Mouse (Mus musculus) brain, embryonic 18.5 days (tissue): ENCODE measurements at regions not wholly inside any gene's neighbourhood (a gene's known extent, or its start where the extent isn't known, plus 50 kb on each side); places are given as distances from the start of the nearest gene placed in this dataset.

Experiments used
- DNase-seq: peaks from one replicate; pipeline ENCODE4 v3.0.0-alpha.2; 2012; ENCODE audit warnings: low read depth, low spot score

DNA sequence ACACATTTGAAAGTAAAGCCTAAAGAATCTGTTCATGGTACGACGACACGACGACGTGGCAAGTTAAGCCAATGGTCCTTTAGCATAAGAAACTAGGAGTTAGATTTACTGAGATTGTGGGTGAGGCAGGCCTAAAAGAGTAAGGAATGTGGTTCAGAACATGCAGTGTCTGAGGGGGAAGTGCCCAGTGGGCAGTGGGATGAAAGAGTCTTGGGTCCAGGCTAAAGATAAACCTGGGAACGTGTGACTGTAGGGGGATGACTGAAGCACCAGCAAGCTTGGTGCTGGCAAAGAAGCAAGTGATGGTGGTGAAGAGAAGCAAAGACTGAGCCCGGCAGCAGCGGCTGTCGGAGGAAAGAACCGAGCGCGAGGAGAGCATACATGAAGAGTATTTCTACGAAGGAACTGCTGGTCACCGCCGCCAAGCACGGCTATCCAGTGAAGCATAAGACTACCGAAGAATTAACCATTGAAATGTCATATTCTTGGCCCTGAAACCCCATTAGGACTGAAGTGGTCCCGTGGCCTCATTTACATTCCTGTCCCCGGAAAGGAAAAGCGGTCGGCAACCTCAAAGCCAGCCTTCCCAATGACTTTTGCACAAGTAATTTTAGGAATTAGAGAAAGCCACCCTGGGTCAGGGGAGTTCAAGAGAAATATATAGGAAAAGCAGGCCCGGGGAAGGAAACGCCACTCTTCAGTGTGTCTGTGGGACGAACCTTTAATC lies 76.2 kb upstream of the Armc2 start:
- DNase-seq: no peak

DNA sequence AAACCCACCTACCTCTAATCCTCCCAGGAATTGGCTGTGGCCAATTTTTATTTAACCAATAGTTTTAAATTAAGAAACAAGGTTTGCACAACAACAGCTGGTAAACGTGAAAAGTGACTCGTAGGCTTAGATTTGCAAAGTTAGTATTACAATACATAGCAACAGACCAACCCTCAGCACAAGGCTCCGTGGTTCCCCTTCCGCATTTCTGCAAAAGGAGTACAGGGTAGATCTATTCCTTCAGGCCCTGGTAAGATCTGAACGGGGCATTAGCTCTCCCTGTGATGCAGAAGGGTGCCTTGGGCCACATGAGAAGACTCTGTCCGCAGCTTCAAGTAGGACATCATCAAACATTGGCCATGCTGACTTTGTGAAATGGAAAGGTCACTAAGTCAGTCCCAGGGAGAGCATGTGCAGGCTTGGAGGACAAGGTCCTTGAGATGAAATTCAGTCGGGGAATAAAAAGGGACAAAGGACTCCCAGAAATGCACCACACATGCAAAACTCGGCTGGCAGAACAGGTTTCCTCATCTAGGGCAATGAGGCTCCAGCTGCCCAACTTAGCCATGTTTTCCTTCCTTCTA lies 75.0 kb upstream of the Armc2 start:
- DNase-seq: no peak

DNA sequence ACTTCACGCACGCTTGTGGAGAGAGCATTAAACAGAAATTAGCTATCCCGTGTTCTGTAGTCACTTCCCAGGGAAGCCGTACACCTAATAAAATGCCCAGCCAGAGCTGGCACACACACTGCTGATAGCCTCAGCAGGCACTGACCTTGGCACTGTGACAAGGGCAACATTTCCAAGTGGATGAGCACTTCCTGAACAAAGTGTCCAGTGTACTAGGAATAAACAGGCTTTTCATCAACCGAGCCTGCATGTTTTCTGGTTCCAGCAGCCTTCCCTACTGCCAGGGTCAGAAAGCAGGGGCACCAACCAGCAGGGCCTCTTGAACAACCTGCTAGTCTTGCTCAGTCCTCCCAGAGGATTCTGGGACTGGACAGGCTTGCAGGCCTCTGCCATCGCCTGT lies 74.3 kb upstream of the Armc2 start:
- DNase-seq: no peak

DNA sequence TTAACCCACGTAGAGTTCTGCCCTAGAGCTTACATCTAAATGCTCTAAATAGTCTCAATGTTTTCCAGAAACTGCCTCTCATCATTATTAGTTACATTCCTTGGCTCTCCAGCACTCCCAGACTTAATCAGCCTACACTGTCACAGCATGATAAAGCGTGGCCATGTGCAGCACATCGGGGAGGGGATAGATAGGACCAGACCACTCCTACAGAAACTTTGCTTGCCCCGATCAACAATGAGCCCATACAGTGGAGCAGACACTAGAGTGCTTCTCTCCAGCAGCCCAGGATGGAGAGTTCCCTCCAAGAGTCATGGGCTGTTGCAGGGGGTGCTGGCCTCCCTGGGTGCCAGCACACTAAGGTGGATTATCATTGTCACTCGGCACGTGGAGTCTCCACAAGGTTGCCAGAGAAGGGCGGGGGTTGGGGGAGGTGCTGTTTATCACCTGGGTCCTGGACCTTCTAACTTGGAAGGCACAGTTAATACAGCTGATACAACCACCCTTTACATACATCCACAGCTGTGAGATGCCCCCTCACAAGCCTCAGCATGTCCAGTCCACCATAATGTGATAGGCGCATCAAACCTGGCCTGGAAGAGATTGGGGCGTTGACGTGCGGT lies 73.4 kb upstream of the Armc2 start:
- DNase-seq: no peak

DNA sequence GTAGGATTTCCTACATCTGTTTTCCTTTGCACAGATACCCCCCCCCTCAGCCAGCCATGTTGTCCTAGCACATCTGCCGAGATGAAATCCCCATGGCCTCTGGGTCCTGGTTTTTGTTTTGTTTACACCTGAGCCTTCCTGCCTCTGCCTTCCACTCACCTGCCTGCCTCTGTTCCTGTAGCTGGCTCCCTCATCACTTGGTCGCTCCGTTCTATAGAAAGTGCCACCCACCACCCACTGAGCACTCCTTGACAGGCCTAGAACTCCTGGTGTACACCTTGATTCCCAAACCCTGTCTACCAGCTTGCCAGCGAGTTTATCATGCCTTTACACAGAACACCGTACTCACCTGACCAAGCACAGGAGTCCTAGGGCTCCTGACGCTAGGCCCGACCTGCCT lies 72.6 kb upstream of the Armc2 start:
- no peak for DNase-seq

DNA sequence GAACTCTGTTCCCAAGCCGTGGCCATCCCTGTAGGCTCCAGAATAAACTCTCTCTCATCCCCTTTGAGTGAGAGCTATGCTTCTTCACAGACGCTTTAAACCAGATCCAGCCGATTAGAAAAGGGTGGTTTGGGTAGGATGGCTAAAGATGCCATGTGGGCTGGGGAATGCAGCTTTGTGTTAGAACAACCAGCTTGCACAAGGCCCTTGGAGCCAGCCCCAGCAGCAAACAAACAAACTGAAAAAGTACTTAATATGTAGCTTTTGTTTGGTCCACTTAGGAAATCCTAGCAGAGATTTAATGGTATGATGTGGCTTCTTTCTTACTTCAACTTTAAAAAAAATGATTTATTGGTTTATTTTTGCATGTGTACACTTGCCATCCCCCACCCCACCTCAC lies 71.9 kb upstream of the Armc2 start:
- DNase-seq: no peak

DNA sequence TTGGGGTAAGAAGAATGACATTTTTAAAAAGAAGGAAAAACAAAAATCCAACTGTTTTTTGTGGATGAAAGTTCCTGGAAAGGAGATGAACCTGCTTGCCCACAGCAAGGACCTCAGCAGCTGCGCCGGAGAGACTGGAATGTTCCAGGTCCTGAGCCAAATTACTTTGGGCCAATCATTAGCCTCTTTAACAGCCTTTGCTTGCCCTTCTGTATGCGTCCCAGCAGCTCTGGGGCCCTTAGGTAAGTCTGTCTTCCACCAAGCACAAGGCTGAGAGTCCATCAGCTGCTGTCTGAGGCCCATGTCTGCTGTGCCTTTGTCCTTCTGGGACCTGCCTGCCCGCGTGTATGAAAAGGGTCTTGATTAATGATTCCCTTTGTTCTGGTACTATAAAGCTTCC lies 71.4 kb upstream of the Armc2 start:
- no peak for DNase-seq

DNA sequence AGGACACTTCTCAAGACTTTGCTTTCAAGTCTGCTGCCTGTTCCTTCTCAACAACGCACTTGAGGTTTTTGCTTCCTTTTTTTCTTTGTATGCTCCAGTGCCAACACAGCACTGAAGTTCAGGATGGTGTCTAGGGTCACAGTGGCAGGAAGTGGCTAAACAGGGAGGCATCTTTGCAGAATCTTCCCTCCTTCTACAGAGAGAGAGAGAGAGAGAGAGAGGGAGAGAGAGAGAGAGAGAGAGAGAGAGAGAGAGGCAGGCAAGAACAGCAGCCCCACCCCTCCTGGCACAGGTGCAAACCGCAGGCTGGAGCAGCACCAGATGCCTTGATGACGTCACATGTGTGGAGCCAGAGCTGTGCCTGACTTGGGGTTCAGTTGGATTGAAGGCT lies 71.0 kb upstream of the Armc2 start:
- DNase-seq: no peak

DNA sequence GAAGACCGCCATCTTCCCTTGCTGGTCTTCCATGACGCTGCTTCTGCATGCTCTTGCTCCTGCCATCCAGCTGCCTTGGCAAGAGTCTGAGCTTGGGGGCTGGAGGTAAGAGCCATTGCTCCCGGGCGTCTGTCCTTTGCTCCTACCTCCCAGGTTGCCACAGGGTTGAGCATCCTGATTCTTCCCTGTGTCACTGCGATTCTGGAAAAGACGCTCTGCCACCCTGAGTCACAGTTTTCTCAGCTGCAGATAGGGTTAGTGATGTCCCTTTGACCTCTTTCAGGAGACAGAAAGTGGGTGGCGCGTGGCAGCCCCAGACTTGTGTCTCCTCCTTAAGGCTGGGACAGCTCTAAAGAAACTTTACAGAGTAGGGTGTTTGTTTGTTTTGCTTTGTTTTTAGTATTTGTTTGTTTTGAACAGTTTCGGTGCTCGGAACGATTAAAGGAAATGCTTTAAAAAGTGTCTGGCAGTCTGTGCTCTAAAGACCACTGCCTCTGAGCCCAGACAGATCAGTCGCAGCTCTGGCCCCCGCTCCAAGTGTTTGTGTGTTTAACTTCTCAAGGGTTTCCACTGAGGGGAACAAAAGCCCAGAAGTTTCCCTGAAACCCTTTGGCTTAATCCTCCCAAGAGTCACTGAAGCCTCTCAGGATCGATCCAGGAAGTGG lies 70.5 kb upstream of the Armc2 start:
- DNase-seq: no peak

DNA sequence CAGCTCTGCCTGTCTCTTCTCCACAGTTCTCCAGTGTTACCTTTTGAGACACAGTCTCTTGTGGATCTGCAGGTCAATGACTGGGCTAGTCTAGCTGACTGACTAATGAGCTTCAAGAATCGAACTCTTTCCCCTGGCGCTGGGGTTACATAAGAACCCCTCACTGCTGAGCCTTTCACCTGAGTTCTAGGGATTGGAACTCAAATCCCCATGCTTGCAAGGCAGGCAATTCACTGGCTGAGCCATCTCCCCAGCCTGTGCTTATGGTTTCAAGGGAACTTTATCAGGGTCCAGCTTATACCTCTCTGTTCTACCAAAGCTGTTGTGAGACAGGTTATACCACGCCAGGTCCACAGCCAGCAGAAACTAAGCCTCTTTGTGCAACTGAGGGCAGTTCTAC lies 69.7 kb upstream of the Armc2 start:
- DNase-seq: no peak

DNA sequence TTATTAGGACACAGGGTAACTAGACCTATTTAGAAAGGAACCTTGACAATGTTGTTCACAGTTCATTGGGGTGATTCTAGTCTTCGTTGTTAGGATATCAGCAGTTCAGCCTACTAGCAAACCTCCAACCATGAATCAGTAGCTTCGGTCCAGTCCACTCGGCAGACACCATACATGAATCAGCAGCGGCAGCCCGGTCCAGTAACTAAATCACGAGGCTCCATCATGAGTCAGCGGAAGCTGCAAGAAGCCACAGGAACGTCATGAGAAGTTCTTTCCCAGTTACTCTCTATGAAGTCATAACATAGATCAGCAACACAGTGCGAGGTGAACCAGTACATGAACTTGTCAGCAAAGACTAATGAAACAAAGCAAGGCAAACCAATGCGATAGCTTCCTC lies 68.4 kb upstream of the Armc2 start:
- DNase-seq: no peak

DNA sequence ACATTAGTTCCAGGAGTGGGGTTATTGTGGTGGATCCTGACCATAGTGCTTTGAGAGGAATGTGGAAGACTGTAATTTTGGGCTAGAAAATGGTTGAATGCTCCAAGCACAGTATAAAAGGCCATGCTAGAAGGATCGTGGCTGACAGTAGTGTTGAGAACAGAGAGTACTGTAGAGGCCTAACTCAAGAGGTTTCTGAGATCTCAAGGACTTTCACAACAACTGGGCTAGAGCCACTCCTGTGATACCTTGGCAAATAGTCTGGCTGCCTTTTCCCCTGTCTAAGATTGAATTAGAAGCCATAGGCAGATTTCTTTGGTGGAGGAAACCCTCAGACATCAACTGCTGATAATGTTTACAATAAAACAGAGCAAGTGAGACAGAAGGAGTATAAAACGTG lies 67.1 kb upstream of the Armc2 start:
- DNase-seq: no peak

DNA sequence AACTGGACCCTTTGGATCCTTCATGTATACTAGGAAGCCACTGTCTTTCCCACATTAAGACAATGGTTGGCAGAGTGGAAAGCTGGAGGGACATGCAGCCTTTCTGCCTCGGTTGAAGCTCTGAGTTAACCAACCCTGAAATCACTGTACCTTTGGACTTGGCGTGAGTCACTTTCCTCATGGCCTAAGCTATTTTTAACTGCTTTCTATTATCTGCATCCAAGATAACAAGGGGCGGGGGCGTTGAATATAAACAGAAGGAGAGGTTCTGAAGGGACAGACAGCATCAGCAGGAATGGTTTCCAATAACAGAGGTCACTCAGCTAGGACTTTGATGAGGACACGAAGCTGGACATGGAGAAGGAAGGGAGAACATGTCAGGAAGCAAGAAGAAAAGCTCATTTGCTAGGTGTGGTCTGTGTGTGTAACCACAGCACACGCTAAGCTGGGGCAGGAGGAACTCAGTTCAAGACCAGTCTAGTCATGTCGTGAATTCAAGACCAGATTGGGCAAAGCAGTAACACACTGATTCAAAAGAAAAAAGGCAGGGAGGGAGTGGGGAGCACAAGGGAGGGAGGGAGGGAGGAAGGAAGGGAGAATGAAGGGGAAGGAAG lies 64.1 kb upstream of the Armc2 start:
- no peak for DNase-seq

DNA sequence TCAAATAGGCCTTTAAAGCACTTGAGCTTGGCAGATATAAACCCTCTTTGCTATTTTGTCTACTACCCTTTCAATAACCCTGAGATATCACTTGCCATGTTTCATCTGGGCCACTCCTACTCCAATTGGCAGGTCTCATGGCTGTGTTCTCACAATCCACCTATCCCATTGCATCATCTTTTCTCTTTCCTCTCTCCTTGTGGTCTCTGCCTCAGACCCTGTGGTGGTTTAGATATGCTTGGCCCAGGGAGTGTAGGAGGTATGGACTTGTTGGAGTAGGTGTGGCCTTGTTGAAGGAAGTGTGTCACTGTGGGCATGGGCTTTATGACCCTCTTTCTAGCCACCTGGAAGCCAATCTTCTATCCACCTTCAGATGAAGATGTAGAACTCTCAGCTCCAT lies 61.5 kb upstream of the Armc2 start:
- DNase-seq: no peak

DNA sequence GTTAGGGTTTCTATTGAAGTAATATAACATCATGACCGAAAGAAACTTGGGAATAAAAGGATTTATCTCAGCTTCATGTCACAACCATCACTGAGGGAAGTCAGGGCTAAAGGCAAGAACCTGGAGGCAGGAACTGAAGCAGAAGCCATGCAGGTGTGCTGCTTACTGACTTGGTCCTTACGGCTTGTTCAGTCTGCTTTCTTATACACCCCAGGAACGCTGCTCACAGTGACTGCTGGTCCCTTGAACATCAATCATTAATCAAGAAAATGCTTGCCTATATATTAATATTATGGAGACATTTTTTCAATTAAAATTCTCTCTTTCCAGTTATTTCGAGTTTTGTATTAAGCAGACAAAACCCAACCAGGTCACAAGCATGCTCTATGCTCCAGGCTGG lies 58.5 kb upstream of the Armc2 start:
- DNase-seq: no peak

DNA sequence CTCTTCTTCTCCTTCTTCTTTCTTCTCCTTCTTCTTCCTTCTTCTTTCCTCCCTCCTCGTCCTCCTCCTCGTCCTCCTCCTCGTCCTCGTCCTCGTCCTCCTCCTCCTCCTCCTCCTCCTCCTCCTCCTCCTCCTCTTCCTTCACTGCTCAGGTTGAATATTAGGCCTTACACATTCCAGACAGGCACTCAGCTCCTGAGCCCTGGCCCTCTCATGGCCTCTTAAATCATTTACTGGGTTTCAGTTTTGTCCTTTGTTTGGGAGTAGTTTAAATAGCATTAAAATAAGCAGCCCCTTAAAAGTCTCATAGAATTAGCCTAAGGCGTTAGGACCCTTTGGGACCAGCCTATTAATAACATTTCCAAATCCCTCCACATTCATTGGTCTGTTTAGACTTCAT lies 57.3 kb upstream of the Armc2 start:
- no peak for DNase-seq

DNA sequence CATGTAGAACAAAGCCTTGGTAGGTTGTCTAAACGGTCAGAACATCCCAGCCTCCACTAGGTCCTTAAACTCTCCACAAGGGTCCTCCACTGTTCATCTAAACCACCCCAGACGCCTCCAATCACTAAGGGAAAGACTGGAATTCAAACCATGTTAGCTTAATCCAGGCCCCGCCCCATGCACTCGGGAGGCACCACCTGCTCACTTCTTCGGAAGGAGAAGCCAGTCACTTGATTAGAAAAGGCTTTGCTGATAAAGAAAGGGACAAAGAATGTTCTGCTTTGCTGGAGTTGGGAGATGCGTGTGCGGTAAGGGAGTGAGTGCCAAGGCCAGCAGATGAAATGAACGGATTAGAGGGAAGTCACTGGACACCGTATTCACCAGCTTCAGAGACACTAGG lies 54.5 kb upstream of the Armc2 start:
- no peak for DNase-seq

DNA sequence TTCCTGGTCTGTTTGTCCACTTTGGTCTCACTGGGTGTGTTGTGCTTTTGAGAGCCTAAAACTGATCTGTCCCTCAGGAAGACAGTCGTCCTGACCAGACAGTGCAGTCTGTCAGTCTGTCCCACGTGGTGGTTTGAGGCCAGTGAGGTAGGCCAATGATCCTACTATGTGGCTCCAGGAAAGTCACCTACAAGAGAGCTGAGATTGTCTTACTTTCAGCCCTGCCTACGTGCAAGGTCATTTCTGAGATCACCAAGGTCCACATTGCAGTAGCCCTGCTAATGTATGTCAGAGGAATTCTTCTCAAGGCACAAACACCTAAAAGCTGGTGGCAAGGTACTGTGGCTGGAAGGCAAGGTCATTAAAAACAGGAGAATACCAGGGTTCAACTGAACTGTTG lies 53.9 kb upstream of the Armc2 start:
- DNase-seq: no peak

DNA sequence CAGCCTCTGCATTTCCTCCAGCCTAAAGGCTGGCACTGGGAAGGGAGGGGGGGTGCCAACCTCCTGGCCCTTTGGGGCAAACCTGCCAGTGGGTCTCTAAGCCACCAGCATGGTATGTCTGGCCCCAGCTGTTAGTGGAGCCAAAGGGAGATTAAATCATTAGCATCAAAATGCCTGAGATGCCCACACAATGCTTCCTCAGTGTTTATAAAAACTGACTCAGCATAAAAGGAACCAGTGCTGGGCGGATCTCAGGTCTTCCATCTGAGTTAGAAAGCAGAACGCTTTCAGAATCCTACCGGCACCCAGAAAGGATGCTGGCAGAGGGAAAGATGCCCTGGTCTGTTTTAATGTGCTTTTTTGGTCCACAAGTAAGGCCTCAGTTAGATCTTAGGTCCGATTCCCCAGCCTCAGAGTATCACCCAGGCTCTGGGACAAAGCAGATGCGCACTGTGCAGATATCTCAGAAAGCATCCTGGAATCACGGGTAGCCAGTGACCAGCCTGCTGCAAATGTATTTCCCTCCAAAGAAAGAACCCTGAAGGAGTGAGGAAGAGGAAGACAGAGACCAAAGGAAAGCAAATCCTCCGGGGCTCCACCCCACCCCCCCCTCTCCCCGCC lies 53.3 kb upstream of the Armc2 start:
- no peak for DNase-seq

DNA sequence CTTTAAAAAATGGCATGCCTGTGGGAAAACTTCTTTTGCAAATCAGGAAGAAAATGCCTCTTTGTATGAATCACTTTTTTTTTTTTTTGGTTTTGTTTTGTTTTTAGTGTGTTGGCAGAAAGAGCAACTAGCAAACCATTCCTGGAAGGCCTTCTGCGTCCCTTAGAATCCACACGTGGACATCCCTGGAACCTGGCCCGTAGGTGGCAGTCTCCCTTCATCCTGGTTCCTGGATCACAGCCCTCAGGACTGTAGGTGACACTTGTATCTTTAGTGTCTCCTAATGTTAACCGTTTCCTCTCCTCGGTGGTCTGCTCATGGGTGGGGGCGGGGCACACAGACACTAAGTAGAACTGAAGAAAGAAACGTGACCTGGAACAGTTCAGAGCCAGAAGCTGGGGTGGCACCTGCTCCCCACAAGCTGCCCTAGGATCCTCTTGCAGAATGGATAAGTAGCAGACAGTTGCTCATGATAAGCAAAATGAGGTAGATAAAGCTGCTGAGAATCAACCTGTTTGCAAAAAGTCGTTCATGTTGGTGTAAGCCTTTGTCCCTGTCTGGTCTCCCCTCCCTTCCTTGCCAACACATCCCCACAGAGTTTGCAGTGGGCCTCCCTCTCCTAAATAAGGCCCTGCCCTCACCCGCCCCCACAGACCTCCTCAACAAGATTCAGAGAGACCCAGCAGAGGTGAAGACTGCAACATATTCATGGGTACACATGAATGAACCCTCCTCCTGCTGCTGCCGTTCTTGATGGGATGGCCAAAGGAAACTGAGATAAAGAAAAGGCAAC lies 52.6 kb upstream of the Armc2 start:
- no peak for DNase-seq

DNA sequence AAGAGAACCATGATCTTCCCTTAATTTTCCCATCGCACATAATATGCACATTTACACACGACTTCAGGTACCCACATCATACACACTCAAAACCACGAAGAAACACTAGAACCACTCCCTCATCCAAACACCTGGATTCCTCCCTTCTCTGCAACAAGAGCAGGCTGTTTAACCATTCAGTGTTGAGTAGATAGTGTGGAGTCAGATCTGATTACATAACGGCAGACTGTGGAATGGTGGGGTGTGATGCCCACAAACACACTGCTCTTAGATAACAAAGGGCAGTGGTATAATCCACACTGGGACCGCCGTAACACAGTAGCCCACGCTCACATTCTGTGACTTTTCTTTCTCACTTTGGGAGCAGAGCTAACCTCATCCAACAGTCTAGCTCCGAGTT lies 51.5 kb upstream of the Armc2 start:
- no peak for DNase-seq
